Mouse (Mus musculus): ENCODE data around the gene Cdsn.

The Cdsn gene

DNA sequence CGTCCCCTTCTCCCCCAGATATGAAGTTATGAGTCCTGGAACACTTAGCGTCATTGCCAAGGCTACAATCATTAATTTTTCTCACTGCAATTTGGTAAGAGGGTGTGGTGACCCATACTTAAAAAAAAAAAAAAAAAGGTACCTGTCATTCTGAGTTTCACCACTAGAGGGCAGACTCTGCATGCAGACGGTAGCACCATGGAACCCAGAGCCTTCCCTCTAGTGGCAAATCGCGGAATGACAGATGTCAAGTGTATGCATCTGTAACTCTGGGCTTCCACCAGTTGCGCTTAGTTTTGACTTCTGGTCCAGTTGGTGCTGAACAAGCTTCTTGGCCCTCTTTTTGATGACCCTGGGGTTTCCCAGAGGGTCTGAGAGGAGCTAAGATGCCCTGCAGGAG is 26.3 kb downstream of the Cdsn start:
- DNase-seq = peak; percentile 89

DNA sequence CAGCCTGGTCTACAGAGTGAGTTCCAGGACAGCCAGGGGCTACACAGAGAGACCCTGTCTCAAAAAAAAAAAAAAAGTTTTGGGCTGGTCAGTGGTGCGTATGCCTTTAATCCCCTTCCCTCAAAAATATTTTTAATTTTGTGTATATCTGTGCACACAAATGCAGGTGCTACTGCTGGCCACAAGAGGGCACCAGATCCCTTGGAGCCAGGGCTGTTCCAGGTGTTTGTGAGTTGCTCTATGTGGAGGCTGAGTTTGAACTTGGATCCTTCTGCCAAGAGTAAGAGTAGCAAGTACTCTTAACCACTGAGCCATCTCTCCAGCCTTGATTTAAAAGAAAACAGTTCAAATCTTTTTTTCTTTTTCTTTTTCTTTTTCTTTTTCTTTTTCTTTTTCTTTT is 31.0 kb downstream of the Cdsn start:
- DNase-seq = no peak

DNA sequence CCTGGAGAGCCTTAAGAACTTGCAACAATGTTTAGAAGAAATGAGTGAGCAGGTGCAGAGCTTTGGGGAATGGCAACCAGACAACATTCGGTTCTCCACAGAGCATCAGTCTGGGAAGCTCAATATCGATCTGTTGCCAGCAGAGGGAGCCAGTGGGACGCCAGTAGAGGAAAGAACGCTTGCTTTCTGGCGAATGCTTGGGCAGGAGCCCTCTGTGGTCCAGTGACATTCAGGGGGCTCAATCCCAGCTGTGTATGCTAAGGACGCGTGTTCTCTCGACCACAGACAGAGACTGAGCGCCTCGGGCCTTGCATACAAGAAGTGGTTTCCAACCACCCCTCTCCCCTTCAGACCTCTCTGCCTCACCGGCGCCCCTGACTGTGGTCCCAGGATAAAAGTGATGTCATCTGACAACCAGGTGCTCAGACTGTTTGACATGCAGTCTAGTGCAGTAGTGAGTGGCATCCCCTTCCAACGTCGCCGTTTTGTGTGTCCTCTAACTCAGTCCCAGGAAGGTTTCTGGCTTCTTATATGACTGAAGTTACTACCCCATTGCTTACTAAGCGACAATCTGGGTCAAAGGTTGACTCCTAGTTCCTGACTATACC is 32.5 kb downstream of the Cdsn start:
- peak; percentile 83 for DNase-seq

DNA sequence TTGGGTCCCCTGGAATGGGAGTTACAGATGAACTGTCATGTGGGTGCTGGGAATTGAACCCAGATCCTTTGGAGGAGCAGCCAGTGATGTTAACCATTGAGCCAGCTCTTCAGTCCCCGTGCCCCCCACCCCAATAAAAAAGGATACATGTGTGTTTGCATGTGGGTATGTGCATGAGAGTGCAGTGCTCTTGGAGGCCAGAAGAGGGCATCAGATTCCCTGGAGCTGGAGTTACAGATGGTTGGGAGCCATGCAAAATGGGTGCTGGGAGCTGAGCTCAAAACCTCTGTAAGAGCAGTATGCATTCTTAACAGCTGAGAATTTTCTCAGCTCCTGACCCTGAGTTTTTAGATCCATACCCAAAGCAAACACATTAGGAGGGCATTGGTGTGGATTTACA is 35.4 kb downstream of the Cdsn start:
- no peak for DNase-seq

DNA sequence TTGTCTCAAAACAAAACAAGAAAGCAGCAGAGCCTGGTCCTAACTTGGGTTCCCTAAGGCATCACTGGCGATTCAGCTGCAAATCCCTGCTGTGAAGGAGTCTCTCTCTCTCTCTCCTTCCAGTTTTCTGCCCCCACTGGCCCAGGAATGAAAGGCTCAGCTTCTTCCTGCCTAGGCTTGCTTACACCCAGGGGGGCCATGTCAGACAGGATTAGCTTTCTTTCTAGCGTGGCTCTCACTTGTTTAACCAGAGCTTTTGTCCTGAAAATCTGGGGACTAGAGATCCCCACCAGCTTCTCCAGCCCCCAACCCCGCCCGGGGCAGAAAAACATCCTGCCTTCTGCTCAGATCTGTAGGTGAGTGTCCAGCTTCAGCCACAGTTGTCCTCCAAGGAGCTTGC is 36.5 kb downstream of the Cdsn start:
- no peak for DNase-seq

DNA sequence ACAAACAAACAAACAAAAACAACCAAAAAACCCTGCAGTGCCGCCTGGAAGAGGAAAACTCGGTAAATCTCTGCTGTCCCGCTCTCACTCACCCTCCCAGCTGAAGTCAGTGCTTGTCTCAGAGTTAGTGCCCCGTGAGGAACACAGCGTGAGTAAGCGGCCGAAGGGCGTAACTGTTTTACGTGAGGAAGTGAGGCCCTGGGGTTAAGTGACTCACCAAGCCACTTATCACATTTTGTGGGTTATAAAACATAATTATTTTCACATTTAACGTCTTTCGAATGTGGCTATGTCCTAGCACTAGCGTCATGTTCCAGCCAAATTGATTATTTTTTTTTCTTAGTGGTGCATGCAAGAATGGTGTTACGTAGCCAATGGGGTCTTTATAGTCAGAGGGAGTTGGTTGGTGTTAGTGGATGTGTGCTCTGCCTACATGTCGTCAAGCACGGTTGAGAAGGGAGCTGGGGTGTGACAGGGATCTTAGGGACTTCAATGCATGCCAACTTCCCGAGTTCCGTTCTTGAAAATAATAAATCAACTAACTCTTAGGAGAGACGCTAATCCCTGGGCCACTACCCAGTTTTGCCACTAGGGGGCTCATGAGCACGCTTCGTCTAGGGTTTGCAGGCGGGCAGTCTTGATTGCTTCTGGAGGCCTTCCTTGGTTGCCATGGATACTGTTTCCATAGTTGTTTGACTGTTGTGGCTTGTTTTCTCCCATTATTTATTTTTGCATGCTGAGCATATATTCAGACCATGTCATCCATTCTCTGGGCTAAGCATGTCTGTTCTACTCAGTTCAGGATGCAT is 38.7 kb downstream of the Cdsn start:
- DNase-seq = peak; percentile 90

DNA sequence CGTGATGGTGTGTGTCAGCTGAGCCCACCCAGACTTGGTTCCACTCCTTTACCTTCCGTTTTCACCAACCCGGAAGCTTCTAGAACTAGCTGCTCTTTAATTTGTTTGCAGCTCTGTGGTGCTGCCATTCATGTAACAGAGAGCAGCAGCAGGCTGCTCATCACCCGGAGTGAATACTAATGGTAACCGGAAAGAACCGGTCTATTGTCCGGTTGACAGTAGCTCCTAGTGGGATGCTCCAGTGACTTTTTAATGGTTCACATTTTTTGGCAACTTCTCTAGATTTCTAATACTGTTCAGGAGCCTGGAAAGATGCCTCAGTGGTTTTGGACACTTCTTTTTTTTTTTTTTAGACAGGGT is 39.3 kb downstream of the Cdsn start:
- DNase-seq = no peak

DNA sequence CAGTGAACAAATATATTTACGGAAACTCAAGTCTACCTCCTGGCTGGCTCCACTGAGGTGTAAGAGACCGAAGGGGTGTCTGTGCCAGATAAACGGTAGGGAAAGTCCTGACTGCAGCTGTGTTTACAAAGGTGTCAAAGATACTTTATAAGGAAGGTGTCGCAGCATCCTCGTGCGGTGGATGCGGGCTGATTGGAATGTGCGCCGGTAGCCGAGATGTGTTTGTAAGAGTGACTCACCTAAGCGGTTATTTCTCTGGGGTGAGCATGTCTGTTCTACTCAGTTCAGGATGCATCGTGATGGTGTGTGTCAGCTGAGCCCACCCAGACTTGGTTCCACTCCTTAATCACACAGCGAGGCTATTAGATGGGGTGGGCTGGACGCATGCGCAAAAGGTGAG is 39.8 kb downstream of the Cdsn start:
- DNase-seq = no peak

DNA sequence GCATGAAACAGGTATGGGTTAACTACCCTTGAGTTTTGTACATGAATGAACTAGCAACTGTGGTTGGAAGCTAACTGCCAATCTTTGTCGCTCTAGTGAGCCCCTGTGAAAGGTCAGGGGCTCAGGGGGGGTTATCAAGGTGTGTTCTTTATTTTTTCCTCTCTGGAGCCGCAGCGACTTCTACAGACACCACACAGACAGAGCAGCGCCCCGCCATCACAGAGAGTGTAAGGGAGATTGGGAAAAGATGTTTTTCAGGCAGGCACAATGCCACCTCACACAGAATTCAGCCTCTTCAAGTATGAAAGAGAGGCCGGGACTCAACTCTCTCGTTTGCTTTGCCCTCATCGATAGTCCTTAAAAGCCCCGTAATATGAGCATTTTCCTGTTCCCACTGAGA is 40.2 kb downstream of the Cdsn start:
- DNase-seq = no peak

DNA sequence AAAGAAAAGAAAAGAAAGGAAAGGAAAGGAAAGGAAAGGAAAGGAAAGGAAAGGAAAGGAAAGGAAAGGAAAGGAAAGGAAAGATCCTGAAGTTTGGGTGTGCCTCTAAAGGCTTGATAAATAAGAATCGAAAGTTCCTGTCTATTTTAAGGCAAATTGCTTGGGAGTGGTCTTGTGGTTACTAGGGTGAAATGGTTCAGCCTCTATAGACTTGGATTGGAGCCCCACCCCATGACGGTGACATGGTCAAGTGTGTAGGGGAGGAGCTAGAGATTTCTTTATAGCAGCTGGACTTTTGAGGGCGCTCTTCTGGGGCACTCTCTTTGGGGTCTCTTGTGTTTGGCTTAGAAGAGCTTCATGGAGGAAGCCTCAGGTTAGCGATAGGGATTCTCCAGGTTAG is 41.9 kb downstream of the Cdsn start:
- no peak for DNase-seq

DNA sequence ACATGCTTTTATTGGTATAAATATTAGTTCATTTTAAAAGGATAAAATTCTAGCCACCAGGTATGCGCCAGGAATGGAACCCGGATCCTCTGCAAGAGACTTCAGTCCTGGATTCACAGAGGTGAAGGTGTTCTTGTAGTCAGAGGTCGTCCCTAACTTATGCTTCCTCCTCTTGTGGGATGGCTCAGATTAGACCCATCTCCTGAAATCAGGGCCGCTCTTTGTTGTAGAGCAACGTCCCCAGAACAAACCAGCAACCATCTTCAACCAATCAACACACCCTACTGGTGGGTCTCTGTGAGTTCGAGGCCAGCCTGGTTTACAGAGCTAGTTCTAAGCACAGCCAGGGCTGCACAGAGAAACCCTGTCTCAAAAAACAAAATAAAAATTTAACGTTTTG is 42.5 kb downstream of the Cdsn start:
- DNase-seq = no peak

DNA sequence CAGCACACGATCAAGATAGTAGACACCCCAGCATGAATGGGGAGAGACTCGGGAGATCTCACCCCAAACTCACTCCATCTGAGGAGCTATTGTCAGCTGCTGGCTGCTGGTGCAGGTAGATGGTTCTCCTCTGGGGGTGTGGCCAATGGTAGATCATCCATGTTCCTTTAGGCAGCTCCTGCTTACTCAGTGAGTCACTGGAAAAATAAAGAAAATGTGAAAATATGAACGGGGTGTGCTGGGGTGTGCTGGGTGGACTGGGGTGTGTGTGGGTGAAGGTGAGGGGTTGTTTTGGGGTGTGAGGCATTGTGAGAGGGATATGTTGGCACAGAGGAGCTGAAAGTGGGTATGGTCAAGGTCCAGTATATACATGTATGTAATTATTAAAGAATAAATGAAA is 45.5 kb downstream of the Cdsn start:
- DNase-seq = no peak

DNA sequence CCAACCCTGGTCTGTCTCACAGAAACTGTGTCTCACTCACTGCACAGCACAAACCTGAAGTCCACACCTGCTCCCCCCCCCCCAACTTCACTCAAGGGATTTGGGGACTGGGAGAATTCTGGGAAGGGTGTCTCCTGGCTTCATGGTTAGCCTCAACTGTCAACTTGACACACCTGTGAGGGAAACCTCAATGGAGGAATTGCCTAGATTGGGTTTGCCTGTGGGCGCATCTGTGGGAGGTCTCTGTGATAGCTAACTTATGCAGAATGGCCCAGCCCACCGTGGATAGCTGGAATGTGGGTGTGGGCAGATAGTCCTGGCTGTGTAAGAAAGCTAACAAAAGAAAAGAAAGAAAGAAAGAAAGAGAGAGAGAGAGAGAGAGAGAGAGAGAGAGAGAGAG is 49.3 kb downstream of the Cdsn start, which contains the start of gene Sfta2:
Sfta2 (plus strand) TSS at position 301 of the 400 bp plus-strand sequence.
- no peak for DNase-seq

DNA sequence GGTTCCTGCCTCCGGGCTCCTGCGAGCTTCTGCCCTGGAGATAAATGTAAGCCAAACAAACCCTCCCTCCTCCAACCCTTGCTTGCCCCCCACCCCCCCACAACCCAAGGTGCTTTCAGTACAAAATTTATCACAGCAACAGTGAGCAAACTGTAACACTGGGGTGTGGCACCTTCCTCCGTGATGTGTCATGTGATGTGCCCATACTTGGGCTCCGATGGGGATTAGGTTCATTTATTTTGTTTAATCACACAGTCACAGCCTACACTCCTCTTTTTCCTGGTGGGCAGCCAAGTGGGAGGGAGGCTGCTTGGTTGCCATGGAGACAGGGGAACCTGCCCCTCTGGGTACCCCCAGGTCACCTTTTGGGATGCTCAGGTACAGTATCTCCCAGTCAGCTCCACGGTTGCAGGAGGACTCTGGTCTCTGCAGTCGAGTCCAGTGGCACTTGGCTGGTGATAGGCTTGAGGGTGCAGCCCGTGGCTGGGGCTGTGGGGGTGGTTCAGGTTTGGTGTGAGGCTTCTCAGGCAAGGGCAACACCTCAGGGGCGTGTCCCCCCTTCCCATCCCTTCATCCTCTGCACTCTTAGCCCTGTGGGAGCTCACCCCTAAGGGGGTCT is 49.9 kb downstream of the Cdsn start:
- DNase-seq = no peak

All from lung, postnatal 10 days (tissue).